Mouse (Mus musculus) B cell, adult 2 months (primary cell): ENCODE data around the gene Enpep.
A peak's percentile ranks its signal among the peaks of the same experiment; 100 is the strongest.

Experiments
- DNase-seq, 2 experiments: peaks; one replicate each; pipeline ENCODE4 v3.0.0; 2022

The Enpep gene

DNA sequence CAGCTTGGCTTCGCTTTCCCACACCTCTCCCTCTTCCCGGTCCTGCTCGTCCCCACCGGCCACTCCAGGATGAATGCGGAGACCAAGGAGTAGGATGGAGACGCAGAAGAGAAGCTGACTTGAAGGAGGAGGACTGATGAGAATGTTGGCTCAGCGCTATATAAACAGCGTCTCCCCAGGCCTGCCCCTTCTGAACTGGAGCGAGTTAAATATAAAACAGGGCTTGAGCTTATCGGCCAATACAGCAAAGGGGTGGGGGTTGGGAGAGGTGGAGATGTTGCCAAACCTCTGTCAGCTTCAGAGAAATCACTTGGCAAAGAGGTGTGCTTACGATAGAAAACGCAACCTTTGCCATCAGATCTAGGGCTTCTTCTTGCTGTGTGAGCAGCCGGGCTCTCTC lies at the start of gene Enpep:
Gene Enpep, minus strand, starts transcription at position 135 of the 400 bp plus-strand sequence.
- peak in 1 of 2 experiments; percentile 2 for DNase-seq

DNA sequence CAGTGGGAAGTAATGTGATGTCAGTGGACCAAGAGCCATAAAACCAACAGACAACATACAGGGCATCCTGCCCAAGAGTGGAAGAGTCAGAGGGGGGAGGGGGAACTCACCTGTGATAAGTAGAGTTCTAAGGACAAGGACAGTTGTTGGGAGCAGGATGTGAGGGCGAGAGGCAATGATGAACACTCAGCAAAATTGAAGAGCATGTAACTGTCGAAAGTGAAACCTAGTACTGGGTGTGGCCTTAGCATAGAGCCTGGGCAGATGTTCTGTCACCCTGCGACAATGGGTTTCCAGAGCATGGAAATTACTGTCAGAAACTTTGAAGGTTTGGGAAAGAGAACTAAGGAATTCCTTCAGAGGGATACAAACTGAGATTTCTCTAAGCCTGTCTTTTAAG lies 46.6 kb upstream of the Enpep start:
- DNase-seq, result no peak

DNA sequence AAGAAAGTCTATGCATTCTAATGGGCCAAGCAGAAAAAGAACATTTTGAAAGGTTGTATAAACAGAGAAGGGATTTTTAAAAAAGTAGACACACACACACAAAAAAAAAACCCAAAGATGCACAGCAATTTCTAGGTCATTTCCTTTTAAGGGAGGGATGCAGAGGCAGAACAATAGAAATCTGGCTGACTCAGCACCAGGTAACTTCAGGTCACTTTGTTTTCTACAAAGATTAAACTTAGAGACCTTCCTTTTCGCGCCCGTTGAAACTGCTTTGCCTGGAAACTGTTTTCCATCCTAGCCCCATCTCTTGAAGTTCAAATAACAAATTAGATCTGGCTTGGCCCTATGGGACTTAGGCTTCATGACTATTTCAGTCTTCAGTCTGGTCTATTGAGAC lies 42.6 kb upstream of the Enpep start:
- DNase-seq, result no peak

DNA sequence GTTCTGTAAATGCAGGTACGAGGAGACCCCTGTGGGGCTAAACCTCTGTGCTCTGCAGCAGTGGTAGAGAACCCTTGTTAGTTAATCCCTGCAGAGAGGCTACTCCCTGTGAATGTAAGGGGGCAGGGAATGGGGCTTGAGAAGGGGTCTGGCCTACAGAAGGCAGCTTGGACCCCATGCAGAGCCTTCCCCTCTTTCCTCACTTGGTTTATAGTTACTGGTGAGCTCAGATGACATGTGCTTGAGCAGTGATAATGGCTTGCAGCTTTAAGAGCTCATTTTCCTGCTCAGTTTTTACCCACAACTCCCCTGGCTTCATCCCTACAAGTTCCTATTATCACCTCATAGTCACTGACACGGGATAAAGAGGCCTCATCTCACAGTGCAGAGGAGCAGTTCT lies 40.6 kb upstream of the Enpep start:
- DNase-seq, result no peak

DNA sequence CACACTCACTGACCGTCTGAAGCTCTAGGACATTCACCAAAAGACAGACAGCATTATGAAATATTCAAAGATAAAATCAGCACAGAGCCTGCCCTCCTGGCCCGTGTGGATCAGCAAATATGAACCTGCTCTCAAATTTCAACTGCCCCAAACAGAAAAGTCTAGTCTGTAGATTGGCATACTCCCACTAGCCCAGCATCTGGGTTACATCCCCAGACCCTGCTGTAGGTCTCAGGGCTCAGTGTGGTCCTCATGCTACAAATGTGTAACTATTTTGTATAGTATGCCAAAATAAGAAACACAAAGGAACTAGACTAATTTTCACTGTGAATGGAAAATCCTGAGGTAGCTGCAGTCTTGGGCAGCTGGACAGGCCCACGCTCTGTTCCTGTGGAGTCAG lies 37.0 kb upstream of the Enpep start:
- DNase-seq, result no peak

DNA sequence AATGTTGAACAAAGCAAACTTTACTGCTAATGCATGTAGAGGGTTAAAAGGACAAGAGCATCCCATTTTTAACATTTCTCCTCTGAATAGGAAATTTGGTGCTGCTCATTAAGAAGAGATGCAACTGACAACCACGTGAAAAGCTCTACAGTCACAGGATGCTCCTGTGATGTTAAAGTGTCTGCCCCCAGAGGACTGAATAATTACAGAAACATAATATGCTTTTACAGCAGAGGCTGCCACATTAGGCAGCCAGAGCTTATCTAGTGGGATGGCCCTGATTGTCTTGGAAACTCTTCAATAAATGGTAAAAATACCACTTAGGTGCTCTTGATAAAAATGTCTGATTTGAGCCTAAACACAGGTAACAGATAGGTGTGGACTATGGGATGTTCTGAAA lies 33.4 kb upstream of the Enpep start:
- no peak for DNase-seq

DNA sequence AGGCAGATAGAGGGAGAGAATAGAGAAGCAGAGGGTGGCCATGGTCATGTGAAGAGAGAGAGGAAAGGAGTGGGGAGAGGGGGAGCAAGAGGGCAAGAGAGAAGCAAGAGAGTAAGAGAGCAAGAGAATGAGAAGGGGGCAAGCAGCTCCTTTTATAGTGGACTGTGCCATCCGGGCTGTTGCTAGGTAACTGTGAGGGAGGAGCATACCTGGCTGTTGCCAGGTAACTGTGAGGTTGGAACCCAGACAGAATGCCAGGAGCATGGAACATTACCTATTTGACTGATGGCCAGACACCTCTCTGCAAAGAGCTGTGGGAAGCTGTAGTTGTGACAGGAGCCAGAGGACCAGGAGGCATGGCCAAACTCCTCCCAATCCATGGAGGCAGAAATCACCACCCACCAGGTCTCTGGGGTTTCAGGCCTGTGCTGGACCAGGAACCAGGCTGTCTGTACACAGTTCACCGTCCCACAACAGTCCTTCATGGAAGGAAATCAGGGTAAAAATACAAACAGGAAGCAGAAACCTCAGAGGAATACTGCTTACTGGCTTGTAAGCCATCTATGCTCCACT lies 32.4 kb upstream of the Enpep start:
- no peak for DNase-seq

DNA sequence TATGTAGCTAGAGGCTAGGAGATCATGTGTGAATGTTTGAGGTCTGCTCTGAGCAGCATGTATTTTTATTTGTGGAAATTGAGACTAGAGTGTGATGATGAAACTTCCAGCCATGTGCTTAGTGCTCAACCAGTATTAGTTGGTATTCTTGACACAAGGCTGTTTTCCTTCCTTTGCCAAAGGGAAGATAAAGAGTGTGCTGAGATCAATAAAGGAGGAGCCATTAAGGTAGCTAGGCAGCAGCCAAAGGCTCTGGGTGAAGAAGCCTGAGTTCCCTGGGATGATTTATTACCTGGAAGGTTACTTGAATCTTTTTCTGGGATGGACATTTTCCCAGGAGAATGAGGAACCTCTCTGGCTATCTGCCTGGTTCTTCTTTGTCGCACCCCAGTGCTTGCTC lies 30.9 kb upstream of the Enpep start:
- DNase-seq, result no peak

DNA sequence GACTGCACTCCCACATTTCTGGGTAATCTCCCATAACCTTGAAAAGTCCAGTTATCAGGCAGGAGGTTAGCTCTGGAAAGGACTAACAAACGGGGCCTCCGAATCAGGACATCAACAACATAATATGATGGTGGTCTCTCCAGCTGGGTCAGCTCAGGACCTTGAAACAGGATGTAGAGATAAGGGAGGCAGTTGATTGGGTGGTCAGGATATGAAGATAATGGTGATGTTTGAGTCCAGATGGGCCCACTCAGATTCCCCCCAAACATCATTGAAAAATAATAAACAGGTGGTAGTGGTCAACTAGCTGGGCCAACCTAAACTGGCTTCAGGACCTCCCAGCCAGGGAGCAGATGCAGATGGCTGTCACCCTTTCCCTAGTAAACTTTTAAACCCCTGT lies 25.6 kb upstream of the Enpep start:
- no peak for DNase-seq

DNA sequence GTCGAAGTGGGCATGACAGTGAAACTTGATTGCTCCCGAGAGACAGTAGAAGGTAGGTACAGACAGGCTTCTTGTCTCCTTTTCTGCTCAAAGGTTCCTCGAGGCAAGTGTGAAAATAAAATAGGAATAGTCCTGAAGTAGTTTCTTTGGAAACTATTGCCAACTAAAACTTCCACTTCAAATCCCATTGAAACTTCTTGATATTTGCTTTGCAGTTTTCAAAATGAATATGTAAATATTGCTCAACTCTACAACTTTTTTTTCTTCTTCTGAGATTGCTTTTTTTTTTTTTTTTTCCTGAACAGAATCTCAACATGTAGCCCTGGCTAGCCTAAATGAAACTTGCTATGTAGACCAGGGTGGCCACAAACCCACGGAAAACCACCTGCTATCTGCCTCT lies 21.4 kb upstream of the Enpep start:
- no peak for DNase-seq

DNA sequence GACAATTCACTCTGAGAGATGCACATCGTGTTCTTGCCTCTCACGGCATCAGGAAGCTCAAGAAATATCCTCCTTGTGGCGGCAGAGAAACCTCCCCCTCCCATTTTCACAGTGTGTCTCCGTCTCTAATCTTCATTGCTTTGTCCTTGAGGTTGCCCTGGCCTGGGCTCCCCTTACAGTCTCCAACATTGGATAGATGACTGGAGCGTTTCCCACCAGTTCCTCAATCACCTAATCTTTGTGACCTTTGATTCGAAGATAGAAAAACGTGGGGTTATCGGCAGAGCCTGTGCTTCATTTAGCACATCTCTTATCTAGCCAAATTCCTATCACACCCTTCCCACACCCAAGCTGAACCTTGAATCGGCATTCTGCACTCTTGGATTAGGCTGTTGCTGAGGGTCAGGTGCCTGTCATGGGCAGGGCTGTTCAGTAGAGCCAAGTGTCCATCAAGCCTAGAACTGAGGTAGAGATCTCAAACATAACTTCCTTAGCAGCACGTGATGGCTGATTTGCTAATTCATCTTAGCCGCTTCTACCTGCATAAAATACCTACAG lies 18.9 kb upstream of the Enpep start:
- DNase-seq, result no peak

DNA sequence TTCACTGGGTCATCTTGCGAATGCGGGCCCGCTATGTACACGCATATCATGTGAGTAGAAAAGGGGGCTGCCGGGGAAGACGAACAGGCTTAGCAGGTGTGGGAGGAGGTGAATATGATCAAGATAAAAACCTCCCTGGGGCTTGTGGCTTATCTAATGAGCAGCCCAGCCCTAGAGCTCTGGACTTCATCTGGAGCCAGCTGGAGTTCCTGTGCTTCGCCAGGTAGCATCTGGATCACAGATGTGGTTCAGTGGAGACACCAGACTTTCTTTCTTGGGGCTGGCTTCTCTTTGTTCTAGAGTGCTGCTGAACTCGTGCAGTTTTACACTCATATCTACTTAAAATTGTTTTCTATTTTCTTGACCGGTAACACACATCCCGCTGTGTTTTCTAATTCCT lies 14.8 kb upstream of the Enpep start:
- DNase-seq, result no peak

DNA sequence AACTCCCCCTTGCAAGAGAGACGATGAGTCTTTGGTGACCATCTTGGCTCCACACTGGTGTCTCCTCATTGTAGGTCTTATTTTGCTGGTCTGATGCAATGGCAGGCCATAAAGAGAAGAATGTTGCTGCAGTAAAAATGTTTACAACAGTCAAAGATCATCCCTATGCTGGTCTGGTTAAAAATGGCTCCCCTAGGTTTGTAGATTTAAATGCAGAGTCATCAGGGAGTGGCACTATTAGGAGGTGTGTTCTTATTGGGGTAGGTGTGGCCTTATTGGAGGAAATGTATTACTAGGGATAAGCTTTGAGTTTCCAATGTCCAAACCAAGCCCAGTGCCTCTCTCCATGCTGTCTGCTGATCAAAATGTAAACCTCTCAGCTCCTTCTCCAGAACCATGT lies 10.2 kb upstream of the Enpep start:
- no peak for DNase-seq

DNA sequence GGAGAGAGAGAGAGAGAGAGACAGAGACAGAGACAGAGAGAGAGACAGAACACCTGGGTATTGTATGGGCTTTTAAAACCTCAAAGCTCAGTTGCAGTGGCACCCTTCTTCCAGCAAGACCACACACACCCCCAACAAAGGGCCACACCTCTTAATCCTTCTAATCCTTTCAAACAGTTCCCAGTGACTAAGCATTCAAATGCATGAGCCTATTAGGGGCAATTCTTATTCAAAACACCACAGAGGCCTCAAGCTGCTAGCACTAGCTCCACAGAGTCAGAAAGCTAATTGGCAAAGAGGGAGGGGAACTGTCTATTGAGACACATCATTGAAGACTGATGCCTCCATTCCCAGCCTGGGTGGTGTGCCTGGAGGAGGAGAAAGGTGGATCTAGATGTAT lies 8.5 kb upstream of the Enpep start:
- DNase-seq, result no peak

DNA sequence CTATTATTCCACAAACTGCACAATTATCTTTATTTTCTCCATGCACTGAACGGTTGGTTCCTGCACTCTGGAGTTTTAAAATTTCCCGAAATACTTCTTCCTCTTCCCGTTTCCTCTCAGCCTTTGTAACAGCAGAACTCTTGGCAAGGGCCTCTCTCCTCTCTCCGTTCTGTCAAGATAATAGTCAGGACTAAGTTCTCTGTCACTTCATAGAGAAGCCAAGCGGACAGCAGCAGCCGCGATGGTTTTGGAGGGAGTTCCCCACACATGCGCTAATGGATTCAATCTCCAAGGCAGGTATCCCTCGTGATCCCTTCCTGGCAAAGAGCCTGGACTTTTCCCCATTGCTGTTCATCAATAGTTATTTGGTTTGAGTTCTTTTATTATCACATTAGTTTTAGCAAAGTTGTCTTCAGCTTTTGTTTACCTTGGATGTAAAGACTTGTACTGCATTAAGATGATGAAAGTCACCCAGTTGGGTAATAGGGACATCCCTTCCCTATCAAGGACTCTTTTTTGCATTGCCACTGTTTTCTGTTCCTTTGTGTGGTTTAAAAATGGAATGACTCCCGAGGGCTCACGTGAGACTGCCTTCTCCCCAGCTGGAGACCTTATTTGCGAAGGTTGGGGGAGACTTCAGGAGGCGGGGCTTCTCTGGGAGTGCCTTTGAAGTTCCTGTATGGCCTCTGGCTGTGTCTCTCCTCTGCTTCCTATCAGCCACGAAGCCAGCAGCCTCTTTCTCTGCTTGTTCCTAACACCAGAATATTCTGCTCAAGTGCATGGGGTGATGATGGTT lies 6.0 kb upstream of the Enpep start:
- no peak for DNase-seq

DNA sequence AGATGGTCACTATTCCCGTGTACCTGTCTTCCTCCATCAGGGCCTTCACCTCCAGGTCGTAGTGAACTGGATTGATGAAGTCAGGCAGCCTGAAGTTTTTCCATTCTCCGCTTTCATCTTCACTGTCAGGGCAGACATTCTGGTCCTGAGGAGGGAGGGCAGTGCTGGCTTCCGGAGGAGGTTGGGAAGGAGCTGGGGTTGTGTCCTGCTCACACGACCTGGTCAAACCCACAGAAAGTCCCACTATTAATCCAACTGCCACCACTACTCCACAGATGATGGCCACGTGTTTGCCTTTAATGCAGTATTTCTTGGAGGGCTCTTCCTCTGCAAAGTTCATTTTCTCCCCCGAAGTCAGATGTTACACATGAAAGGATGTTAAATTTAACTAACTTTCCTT lies 378 bp downstream of the Enpep start:
- DNase-seq, result no peak

DNA sequence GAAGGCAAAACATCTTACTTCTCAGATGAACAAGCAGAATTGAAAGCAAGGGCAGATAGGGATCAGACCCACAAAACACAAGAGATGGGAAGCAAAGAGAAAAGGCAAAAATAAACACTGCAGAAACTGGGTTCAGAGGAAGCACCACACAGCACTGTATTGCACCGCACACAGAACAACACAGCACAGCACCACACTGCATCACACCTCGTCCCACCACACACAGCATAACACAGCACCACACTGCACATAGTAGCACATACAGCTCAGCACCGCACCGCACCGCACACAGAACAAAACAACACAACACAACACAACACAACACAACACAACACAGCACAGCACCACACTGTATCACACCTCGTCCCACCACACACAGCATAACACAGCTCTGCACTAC lies 1.1 kb downstream of the Enpep start:
- DNase-seq, result no peak

DNA sequence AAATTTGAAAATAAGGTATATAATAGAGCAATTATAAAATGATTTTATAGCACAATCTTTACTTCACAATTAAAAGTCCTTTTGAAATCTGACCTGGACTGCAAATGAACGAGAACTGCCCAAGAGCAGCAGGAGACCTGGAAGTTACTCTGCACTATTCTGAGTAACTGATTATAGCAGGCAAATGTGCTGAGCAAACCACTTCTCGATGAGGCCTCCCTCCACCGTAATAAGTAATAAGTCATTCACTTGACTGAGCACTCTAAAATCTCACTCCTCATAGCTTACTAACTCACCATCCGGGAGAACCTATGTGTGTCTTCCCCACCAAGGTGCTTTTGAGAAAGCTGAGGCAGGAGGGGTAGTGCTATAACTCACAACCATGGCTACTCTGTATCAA lies 4.5 kb downstream of the Enpep start:
- no peak for DNase-seq

DNA sequence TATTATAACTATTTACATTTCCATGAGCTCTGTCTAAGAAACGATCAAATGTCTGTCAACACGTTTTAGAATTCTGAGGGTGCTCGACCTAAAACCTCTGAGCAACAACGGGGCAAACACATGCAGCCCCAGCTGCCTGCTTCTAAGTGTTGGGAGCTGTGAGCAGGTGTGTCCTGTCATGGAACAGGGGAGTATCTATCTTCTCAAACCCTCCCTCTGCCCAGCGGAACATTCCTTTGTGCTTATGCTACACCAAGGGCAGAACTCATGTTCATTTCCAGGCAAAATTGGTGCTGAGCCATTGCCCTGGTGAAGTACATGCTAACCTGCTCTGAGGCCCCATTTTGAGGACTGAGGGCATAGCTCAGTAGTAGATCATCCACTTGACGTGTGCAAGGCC lies 10.9 kb downstream of the Enpep start:
- DNase-seq, result no peak

DNA sequence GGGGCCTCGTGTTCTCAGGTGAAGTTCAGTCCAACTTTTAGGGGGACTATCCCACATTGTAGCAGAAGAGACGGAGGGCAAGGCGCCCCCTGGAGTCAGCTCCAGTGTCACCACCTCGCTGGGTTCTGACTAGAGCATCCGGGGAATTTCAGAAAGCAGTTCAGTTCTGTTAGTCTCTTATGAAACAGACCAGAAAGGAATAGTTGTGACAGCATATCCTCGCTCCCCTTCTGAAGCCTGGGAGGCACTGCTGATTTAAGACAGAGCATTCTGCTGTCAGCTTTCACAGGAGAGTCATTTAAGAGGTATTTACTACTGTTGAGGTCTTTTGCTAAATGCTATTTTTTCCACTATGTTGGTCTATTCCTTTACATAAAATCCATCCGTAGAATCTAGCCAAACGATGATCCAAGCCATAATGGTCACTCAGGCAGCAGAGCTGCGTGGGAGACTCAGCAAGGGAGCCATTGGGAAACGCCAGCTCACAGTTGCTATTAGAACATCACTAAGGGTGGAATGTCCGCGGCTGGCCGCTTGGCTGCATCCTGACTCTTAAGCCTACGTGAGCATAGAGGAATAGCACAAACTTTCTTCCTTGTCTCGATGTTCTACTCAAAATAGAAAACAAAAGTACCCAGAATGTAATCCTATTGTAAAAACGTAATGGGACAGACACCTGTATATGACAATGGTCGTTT lies 15.3 kb downstream of the Enpep start:
- no peak for DNase-seq

DNA sequence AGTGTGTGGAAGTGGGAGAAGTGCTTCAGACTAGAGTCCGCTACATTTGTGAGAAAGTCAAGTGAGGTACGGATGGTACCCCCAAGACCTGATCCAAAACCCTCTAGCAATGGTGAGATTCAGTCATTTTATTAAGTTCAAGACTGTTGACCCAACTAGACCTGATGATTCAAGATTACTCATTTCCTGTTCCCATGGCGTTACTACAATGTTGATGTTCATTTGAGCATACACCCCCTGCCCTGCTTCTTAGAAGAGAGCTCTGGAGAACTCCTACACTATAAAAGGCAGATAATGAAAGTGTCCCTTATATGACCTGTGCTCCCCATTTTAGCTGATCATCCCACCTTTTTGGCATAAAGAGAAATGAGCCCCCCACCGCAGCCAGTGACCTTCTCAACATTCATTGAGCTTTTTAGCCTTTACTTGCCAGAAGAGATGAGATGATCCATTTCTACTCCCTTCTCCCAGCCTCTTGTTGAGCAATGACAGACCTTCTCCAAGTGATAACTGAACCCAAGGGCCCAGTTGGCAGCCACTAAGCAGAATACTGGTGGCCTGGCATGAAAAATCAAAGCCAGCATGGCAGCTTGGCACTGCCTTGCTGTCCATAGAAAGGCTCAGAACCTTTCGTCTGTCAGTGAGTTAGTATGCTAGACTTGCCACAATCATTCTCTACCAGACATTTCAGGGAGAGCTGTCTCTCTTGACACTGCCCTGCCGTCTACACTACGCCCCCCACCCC lies 18.7 kb downstream of the Enpep start:
- DNase-seq, result no peak

DNA sequence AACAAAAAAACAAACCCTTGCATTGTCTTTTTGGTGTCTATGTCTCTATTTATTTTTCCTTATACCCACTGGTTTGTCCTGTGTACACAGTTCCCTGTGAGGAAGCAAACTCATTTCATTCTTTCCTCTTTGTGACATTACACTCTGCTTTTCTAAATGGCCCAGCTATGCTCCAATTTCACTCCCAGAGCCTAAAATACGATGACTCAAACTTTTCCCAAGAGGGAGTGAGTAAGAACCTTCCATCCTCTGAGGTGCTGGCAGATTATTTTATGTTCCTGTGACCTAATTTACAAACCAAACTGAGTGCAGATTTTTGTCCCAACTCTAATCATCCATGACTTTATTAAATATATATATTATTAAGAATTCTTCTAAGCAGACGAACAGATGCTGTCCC lies 19.3 kb downstream of the Enpep start:
- DNase-seq, result no peak

DNA sequence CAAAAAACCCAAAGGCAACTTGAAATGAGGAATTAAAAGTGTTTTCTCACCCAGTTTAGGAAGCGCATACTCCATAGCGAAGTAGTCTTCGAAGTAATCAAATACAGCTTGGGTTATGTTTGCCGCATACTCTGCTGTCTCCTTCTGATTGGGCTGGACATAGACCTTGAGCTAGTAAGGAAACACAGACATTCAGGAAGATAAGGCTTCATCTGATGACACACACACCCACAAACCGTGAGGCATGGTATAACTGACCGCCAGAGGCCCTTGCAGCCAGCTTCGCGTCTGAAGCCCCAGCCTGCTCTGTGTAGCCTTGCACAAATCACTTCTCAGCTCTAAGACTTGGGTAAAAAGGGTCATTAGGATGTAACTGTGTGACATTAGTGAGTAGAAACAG lies 20.0 kb downstream of the Enpep start:
- DNase-seq, result no peak
